Mouse (Mus musculus) heart, adult 2 months (tissue): Measurements from ENCODE around the gene Necab2.

Experiments
- CTCF ChIP-seq: fragments of 200-600 bp; IDR thresholded peaks from 2 replicates; pipeline ENCODE4 v1.8.1; 2022; ENCODE audit warnings: antibody characterized with exemption, mild to moderate bottlenecking, moderate library complexity
- POLR2A ChIP-seq: fragments of 200-500 bp; IDR thresholded peaks from 2 replicates; pipeline ENCODE4 v1.6.1; 2011; ENCODE audit warnings: mild to moderate bottlenecking, low read depth, low read length, control low read depth; ENCODE audit not compliant: insufficient read depth

DNA sequence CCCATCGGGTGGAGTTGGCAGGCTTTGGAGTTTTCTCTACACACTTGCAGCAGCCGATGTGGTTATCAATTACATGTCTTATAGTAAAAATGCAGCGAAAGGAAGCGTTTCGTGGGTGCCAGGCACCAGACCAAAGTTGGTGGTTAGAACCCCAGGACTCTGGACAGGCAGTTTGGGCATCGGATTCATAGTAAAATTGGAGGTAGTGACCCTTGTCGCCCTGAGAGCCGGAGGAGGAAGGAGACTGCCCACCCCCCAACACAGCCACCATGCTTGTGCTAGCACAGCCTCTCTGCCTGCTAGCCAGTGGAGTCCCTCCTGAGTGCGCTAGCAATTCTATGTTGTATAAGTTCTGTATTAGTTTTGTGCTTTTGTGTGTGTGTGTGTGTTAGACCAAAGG, 48.0 kb upstream of the Necab2 start:
- TF ChIP-seq POLR2A (no peak), CTCF (no peak)
